Mouse (Mus musculus) induced T-regulatory cell, adult 2 months (primary cell): ENCODE measurements around the gene Angptl7.

Experiments
- DNase-seq: peaks from one replicate; pipeline ENCODE4 v3.0.0-alpha.2; 2012; ENCODE audit warnings: low read depth

Angptl7 gene

DNA sequence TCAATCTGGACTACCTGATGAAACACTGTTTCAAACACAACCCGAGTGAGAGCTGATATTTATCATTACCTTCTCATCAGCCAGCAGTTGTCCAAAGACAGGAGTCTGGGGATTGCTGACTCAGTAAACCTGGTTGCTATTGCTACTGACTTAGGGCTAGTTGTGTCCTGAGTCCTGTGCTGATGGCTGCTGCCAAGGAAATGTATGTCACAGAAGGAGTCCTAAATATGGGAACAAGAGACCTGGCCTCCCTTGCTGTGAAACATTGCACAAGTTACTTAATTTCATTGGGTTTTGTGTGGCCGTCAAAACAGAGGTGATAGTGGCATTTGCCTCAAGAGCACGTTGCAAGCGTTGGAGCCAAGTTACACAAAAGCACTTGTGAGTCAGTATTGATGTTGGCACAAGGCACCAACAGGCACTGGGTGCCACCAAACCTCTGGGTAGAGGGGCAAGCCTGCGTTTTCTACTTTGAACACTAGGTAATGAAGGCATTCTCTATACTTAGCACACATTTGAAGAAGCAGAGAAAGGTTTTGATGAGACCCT lies 44.7 kb downstream of the Angptl7 start:
- no peak for DNase-seq

DNA sequence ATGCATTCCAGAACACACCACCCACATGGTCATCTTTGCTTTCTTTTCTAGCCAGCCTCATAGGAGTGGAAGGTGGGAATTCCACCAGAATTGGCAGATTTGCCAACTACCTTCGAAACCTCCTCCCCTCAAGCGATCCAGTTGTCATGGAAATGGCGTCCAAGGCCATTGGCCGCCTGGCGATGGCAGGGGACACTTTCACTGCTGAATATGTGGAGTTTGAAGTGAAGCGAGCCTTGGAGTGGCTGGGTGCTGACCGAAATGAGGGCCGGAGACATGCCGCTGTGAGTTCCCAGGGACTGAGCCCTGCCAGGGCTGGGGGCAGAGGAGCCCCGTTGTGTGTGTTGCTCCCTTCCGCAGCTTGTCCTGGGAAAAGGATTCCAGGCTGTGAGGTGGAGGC lies 46.6 kb downstream of the Angptl7 start:
- DNase-seq: no peak

DNA sequence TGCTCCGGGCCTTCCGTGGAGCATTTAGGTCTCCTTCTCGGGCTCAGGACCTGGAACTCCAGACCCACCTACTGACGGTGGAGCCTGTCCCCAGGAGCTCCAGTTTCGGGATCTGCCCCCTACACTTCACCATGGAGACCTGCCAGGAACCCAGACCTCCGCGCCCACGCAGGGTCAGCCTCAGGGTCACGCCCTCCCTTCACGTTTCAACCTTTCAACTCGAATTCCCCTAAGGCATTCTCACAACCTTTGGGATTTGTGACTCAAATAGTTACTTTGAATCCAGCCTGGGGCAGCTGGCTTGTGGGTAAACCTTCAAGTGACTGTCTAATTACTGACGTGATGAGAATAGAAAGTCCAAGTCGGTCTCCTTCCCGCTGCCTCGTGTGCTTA lies 51.4 kb downstream of the Angptl7 start:
- DNase-seq: peak; percentile 68

DNA sequence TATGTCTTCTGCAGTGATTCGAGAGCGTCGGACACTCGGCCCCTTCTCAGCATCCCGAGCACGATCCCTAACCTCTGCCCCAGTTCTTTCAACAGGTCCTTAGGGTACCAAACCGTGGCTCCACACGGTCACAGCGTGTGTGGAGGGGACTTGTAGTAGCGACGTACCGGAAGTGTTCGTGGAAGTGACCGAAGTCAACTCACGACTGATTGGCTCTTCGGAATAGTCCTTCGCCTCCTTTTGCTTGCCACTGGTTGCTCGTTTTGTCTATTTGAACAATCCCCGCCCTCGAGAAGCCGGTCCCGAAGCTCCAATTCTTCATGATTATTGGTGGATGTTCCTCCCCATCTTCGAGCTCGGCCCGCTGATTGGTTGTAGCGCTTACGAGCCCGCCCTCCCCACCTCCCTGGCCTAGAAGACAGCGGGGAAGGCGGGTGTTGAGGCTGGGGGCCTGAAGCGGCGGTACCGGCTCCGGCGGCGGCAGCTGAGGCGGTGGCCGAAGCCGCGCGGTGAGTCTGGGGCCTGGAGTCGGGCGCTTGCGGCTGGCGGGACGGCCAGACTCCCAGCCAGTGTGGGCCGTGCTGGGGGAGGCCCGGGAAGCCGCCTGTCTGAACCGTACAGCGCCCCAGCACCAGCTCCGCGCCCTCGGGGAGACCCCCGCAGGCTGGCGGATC lies 51.9 kb downstream of the Angptl7 start, which contains the start of gene Mtor:
Gene Mtor (plus strand): TSS at position 433 of the 674 bp plus-strand sequence.
- peak; percentile 98 for DNase-seq
